Mouse (Mus musculus) spleen, adult 2 months (tissue): ENCODE results near the gene Nrp1.

Experiments
- CTCF ChIP-seq: fragments of 200-500 bp; IDR thresholded peaks from 2 replicates; pipeline ENCODE4 v1.5.1; 2011; ENCODE audit warnings: mild to moderate bottlenecking, inconsistent platforms; ENCODE audit not compliant: insufficient read depth, insufficient read length, insufficient replicate concordance; ENCODE audit errors: extremely low read depth
- POLR2A ChIP-seq: fragments of 200-500 bp; IDR thresholded peaks from 2 replicates; pipeline ENCODE4 v1.6.1; 2011; ENCODE audit warnings: low read depth, low read length, inconsistent platforms

DNA sequence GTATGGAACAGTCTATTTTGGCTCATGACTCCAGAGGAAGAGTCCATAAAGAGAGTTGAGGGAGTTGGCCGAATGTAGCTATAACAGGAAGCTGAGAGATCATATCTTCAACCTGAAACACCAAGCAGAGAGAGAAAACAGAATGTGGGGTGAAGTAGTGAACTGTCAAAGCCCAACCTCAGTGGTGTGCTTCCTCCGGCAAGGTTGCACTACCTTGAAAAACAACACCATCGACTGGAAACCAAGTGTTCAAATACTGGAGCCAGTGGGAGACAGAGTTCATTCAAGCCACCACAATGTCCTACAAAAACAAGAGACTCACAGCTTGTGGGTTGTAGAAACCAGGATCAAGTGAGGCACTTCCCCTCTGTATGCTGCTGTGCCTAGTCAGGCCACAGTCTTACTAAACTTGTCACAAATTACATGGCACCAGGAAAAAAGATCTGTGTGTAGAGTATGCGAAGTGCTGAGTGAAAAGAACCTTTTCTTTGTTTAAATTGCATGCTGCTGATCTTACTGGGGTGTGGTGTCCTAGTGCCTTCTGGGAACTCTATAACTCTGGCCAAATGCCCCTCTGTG lies 32.9 kb downstream of the Nrp1 start:
- no peak for TF ChIP-seq CTCF
- no peak for TF ChIP-seq POLR2A
